Mouse (Mus musculus) limb, embryonic 14.5 days (tissue): ENCODE results near the gene Ascc1. TPM values are rescaled to one million over a fixed set of nuclear protein-coding genes. Genes with fewer than 3 reads are reported as not detected.

Experiments
- ATAC-seq: fragments of 200-750 bp; cut with Nextera tagmentation; 2 replicates; pipeline ENCODE4 v1.8.0; 2017; ENCODE audit warnings: low read depth, moderate number of reproducible peaks, moderate TSS enrichment; ENCODE audit not compliant: low FRiP score
- DNase-seq: peaks from one replicate; pipeline ENCODE4 v3.0.0-alpha.2; 2015; ENCODE audit warnings: low spot score
- H3K27ac ChIP-seq: fragments of 300-500 bp; sonication (generic); replicated peaks from 2 replicates; pipeline ENCODE4 v1.5.1; 2014; ENCODE audit warnings: low read depth, mild to moderate bottlenecking, low read length, moderate library complexity, mixed read lengths
- H3K27me3 ChIP-seq: fragments of 300-500 bp; sonication (generic); 2 replicates; pipeline ENCODE4 v1.6.1; 2014; ENCODE audit warnings: low read length, mixed read lengths; ENCODE audit not compliant: control insufficient read depth, insufficient read depth
- H3K36me3 ChIP-seq: fragments of 300-500 bp; sonication (generic); 2 replicates; pipeline ENCODE4 v1.6.1; 2014; ENCODE audit warnings: mild to moderate bottlenecking, low read length, moderate library complexity, mixed read lengths; ENCODE audit not compliant: control insufficient read depth, insufficient read depth
- H3K4me1 ChIP-seq: fragments of 300-500 bp; sonication (generic); 2 replicates; pipeline ENCODE4 v1.6.1; 2014; ENCODE audit warnings: antibody characterized with exemption, low read length, mixed read lengths; ENCODE audit not compliant: control insufficient read depth, insufficient read depth
- H3K4me2 ChIP-seq: fragments of 300-500 bp; sonication (generic); replicated peaks from 2 replicates; pipeline ENCODE4 v1.6.1; 2014; ENCODE audit warnings: low read depth, mild to moderate bottlenecking, low read length, moderate library complexity; ENCODE audit not compliant: severe bottlenecking
- H3K4me3 ChIP-seq: fragments of 300-500 bp; sonication (generic); replicated peaks from 2 replicates; pipeline ENCODE4 v1.5.1; 2014; ENCODE audit warnings: low read length
- H3K9ac ChIP-seq: fragments of 300-500 bp; sonication (generic); 2 replicates; pipeline ENCODE4 v1.6.1; 2014; ENCODE audit warnings: mild to moderate bottlenecking, low read depth, low read length, moderate library complexity; ENCODE audit not compliant: severe bottlenecking
- H3K9me3 ChIP-seq: fragments of 300-500 bp; sonication (generic); 2 replicates; pipeline ENCODE4 v1.6.1; 2016; ENCODE audit warnings: low read length; ENCODE audit not compliant: control insufficient read depth
- POLR2A ChIP-seq: fragments of 200-500 bp; IDR thresholded peaks from 2 replicates; pipeline ENCODE4 v1.8.0; 2012; ENCODE audit warnings: inconsistent platforms, mild to moderate bottlenecking, moderate library complexity, borderline replicate concordance; ENCODE audit not compliant: insufficient read depth, insufficient read length; ENCODE audit errors: extremely low read depth
- WGBS: fragments of 180-500 bp; shearing (Covaris S2); extraction: QIAGEN DNeasy Blood & Tissue Kit; methylation state at CpG from one replicate; pipeline ENCODE4 v1.1.7; 2014; 5-methylcytosine and 5-hydroxymethylcytosine counted together
- polyA plus RNA-seq, 2 experiments: library from polyadenylated mRNA; depleted of rRNA in 1 of 2; stranded (reverse) in 1 of 2; unstranded in 1 of 2; fragments of >200 nt; fragmentation: Nextera tagmentation in 1 of 2; extraction: Ambion mirVana in 1 of 2; gene quantifications; 2 replicates each; pipeline versions ENCODE4 v1.2.1 to v1.2.3; 2012 to 2014

Gene Ascc1
- 29.4 and 32.9 TPM in 2 replicates for polyA plus RNA-seq (2012; rRNA removed)
- polyA plus RNA-seq (2014; fragmentation: Nextera tagmentation; extraction: Ambion mirVana) = 41.2 and 45.4 TPM in 2 replicates

GRCm38 (mm10) chr10:60002673-60003212 is at the start of gene Ascc1, which contains the start of gene Anapc16:
Gene Ascc1, plus strand, starts transcription at chr10:60002805.
Gene Anapc16, minus strand, starts transcription at chr10:60003135.
- no peak; the same call in 1 of the 2 replicates for TF ChIP-seq POLR2A
- Histone ChIP-seq H3K9ac (peak within 1 kb of the TSS; percentile 78), H3K36me3 (peaks cover 17% of the 10 kb centered on the region), H3K4me2 (peak within 1 kb of the TSS; percentile 75), H3K4me1 (peaks cover 10% of the 10 kb centered on the region), H3K27ac (peak within 1 kb of the TSS; percentile 98), H3K4me3 (peak within 1 kb of the TSS; percentile 61), H3K27me3 (no peaks in the 10 kb centered on the region), H3K9me3 (no peaks in the 10 kb centered on the region)
- WGBS = under 1% methylated on average over 46 of the region's 51 CpGs
- DNase-seq (peak; percentile 98), ATAC-seq (peak; percentile 98)

GRCm38 (mm10) chr10:59953564-59954039 is 49.0 kb upstream of the Ascc1 start:
- 34% methylated on average over 6 of the region's 7 CpGs for WGBS
- Histone ChIP-seq H3K4me3 (no peak overlapping the region), H3K4me1 (peaks cover 42% of the 10 kb centered on the region), H3K9me3 (no peaks in the 10 kb centered on the region), H3K27me3 (no peaks in the 10 kb centered on the region), H3K36me3 (peaks cover 17% of the 10 kb centered on the region; the same call in 1 of the 2 replicates), H3K9ac (no peak overlapping the region), H3K4me2 (no peak overlapping the region), H3K27ac (no peak overlapping the region)
- no peak for ATAC-seq
- no peak for DNase-seq
- TF ChIP-seq POLR2A = no peak

- Histone ChIP-seq H3K36me3 (no peaks in the 10 kb centered on the region), H3K27ac (0 out of 2 replicates have a peak overlapping the region, but pooled peaks have one; percentile 28), H3K9me3 (no peaks in the 10 kb centered on the region), H3K4me3 (no peak overlapping the region), H3K4me2 (no peak overlapping the region), H3K9ac (no peak overlapping the region), H3K4me1 (peaks cover 29% of the 10 kb centered on the region), H3K27me3 (no peaks in the 10 kb centered on the region)
- no peak for TF ChIP-seq POLR2A
- ATAC-seq (no peak), DNase-seq (no peak)
- WGBS = 59% methylated on average over 5 of the region's 5 CpGs
Observed at GRCm38 (mm10) chr10:59956681-59957080, 45.9 kb upstream of the Ascc1 start.

- no peak for DNase-seq
Observed at GRCm38 (mm10) chr10:59957171-59958149, 45.1 kb upstream of the Ascc1 start.

GRCm38 (mm10) chr10:59958458-59958857 is 44.1 kb upstream of the Ascc1 start:
- no peak for TF ChIP-seq POLR2A
- ATAC-seq (no peak), DNase-seq (no peak)
- no peak overlapping the region for H3K9ac ChIP-seq
- 50% methylated on average over 5 of the region's 5 CpGs for WGBS
- H3K9me3 ChIP-seq = no peaks in the 10 kb centered on the region
- H3K4me1 ChIP-seq = peaks cover 25% of the 10 kb centered on the region
- H3K27me3 ChIP-seq = no peaks in the 10 kb centered on the region
- H3K27ac ChIP-seq = no peak overlapping the region
- H3K4me3 ChIP-seq = no peak overlapping the region
- H3K4me2 ChIP-seq = no peak overlapping the region
- no peaks in the 10 kb centered on the region for H3K36me3 ChIP-seq

More at GRCm38 (mm10) chr10:59957171-59958149, 45.1 kb upstream of the Ascc1 start:
- Histone ChIP-seq H3K27ac (no peak overlapping the region), H3K4me2 (peak overlapping the region; percentile 33), H3K27me3 (no peaks in the 10 kb centered on the region), H3K9ac (peak overlapping the region; percentile 8; the same call in 1 of the 2 replicates), H3K36me3 (no peaks in the 10 kb centered on the region), H3K4me1 (peaks cover 28% of the 10 kb centered on the region), H3K4me3 (no peak overlapping the region), H3K9me3 (no peaks in the 10 kb centered on the region)
- TF ChIP-seq POLR2A = no peak
- 17% methylated on average over 24 of the region's 25 CpGs for WGBS
- ATAC-seq = no peak
